Mouse (Mus musculus): ENCODE data around the gene Gm21698. TPM values are rescaled to one million over a fixed set of nuclear protein-coding genes. Genes with fewer than 3 reads are reported as not detected.
"Not testable (repeated sequence)": the region's sequence is repeated elsewhere in the genome, so short reads cannot be mapped to it uniquely, and the experiment has no call there.

Gm21698 gene
- not detected for total RNA-seq (2021)
- long read RNA-seq, experiment 1 = 0 reads
- long read RNA-seq, experiment 2 = 0 reads

GRCm38 (mm10) chr5:25988550-25988949, at the start of gene Gm21698:
Gm21698 (minus strand) TSS chr5:25988650.
- not testable (repeated sequence) for DNase-seq

- DNase-seq = not testable (repeated sequence)
Observed at GRCm38 (mm10) chr5:26022816-26023215, 34.4 kb upstream of the Gm21698 start, which contains the start of gene Gm5862. Gm5862 (minus strand) TSS chr5:26022916.

GRCm38 (mm10) chr5:26007697-26008096, 19.2 kb upstream of the Gm21698 start:
- not testable (repeated sequence) for DNase-seq

GRCm38 (mm10) chr5:26006937-26007695, 18.7 kb upstream of the Gm21698 start:
- not testable (repeated sequence) for DNase-seq

GRCm38 (mm10) chr5:26004698-26005097, 16.2 kb upstream of the Gm21698 start, which contains the start of gene Gm1979:
Gm1979 (minus strand) TSS chr5:26004798.
- DNase-seq = not testable (repeated sequence)

- not testable (repeated sequence) for DNase-seq
Observed at GRCm38 (mm10) chr5:25972563-25972962, 15.9 kb downstream of the Gm21698 start, which contains the start of gene Gm21680. Gm21680 (minus strand) TSS chr5:25972663.

GRCm38 (mm10) chr5:25957050-25957449, 31.4 kb downstream of the Gm21698 start:
- DNase-seq = not testable (repeated sequence)

- not testable (repeated sequence) for DNase-seq
Observed at GRCm38 (mm10) chr5:25956611-25957010, 31.8 kb downstream of the Gm21698 start.

GRCm38 (mm10) chr5:25954317-25954716, 34.1 kb downstream of the Gm21698 start, which contains the start of gene Gm21671:
Gm21671 (minus strand) TSS chr5:25954417.
- not testable (repeated sequence) for DNase-seq

GRCm38 (mm10) chr5:25945391-25945790, 43.1 kb downstream of the Gm21698 start:
- not testable (repeated sequence) for DNase-seq

- not testable (repeated sequence) for DNase-seq
Observed at GRCm38 (mm10) chr5:25942281-25942680, 46.2 kb downstream of the Gm21698 start, which contains the start of gene Gm21663. Gm21663 (minus strand) TSS chr5:25942381.

Other genes with a start within 250 kb of the Gm21698 start
- gene Actr3b, start 228.7 kb downstream of the Gm21698 start, total RNA-seq (2021) = 10 to 100 TPM; 41.9 to 47.6 TPM
- not detected for gene Gm21663, start 46.3 kb downstream of the Gm21698 start, total RNA-seq (2021)
- gene Gm21671, start 34.2 kb downstream of the Gm21698 start, total RNA-seq (2021) = not detected
- not detected for gene Gm21680, start 16.0 kb downstream of the Gm21698 start, total RNA-seq (2021)
- gene Gm1979, start 16.1 kb upstream of the Gm21698 start, total RNA-seq (2021) = under 1 TPM in 1 of 2 experiments, not detected in 1; 0.15 TPM
- gene Gm5862, start 34.3 kb upstream of the Gm21698 start, total RNA-seq (2021) = not detected
- gene Speer4a, start 50.9 kb upstream of the Gm21698 start, total RNA-seq (2021) = not detected
- gene Gm7347, start 69.9 kb upstream of the Gm21698 start, total RNA-seq (2021) = not detected
- not detected for gene Gm10471, start 100.6 kb upstream of the Gm21698 start, total RNA-seq (2021)
- gene 5031410I06Rik, start 116.7 kb upstream of the Gm21698 start, total RNA-seq (2021) = not detected
- not detected for gene Gm10220, start 132.8 kb upstream of the Gm21698 start, total RNA-seq (2021)